In the genomic region with DNA sequence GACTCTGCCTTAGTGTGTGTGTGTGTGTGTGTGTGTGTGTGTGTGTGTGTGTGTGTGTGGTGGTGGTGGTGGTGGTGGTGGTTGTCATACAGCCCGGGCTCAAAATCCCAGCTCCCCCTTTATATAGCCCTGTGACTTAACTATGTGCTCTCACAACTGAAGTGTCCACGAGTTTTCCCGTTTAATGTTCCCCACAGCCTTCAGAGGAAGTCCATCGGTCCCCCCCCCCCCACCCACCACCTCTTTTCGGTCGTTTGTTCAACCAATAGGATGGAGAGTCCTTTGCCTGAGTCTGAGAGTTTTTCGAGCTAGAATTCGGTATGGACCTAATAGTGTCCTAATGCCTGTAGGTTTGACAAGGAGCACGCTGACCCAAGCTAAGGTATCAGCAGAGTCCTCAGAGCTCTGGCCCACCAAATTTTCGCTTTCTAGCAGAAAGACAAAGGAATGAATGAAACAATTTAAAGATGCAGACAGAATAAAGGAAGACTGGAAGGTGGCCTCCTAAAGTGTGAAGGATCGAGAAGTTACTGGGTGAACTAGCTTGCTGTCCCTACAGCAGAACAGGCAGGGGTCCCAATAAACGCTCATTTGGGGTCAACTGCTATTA, we compare ENCODE assay signal across 7 mouse cellular contexts. TPM values are rescaled to one million over a fixed set of nuclear protein-coding genes. Genes with fewer than 3 reads are reported as not detected.
DNase-seq lines count a peak whose midpoint lies in the region; ATAC-seq and TF ChIP-seq lines count a peak whose summit lies in the region.

No protein-coding gene starts in this region.

- H3K4me3 ChIP-seq in lung, postnatal 0 days (ENCODE audit: low read depth, low read length), result peak overlapping the region; percentile 64; the same call in 1 of the 2 replicates
- H3K4me3 ChIP-seq in forebrain, embryonic 13.5 days, result peak overlapping the region; percentile 89
- peak overlapping the region; percentile 68 for H3K4me3 ChIP-seq in limb, embryonic 15.5 days
- H3K4me3 ChIP-seq in stomach, embryonic 16.5 days (replicated peaks; ENCODE audit: low read length), result peak overlapping the region; percentile 75

- 20% methylated on average over 12 of the region's 12 CpGs for WGBS in lung, postnatal 0 days
- 33% methylated on average over 12 of the region's 12 CpGs for WGBS in forebrain, embryonic 13.5 days
- WGBS in limb, embryonic 15.5 days, result 27% methylated on average over 12 of the region's 12 CpGs
- 32% methylated on average over 12 of the region's 12 CpGs for WGBS in stomach, embryonic 16.5 days

- no peaks in the 10 kb centered on the region for H3K9me3 ChIP-seq in lung, postnatal 0 days (ENCODE audit: low read length)
- H3K9me3 ChIP-seq in forebrain, embryonic 13.5 days (replicated peaks), result no peaks in the 10 kb centered on the region
- H3K9me3 ChIP-seq in limb, embryonic 15.5 days, result no peaks in the 10 kb centered on the region
- no peaks in the 10 kb centered on the region for H3K9me3 ChIP-seq in stomach, embryonic 16.5 days (replicated peaks; ENCODE audit: control insufficient read depth, low read length)

- no peak for TF ChIP-seq CTCF in lung, postnatal 0 days (IDR thresholded peaks at IDR 0.05)

- H3K36me3 ChIP-seq in lung, postnatal 0 days (ENCODE audit: insufficient read depth, low read length), result no peaks in the 10 kb centered on the region
- H3K36me3 ChIP-seq in forebrain, embryonic 13.5 days (ENCODE audit: poor library complexity, severe bottlenecking), result peaks cover 21% of the 10 kb centered on the region
- H3K36me3 ChIP-seq in limb, embryonic 15.5 days, result peaks cover 14% of the 10 kb centered on the region
- no peaks in the 10 kb centered on the region for H3K36me3 ChIP-seq in stomach, embryonic 16.5 days (ENCODE audit: control insufficient read depth, insufficient read depth, low read length)

- ATAC-seq in lung, postnatal 0 days, result no peak
- no peak for ATAC-seq in forebrain, embryonic 13.5 days
- no peak for ATAC-seq in limb, embryonic 15.5 days (ENCODE audit: insufficient number of reproducible peaks, low FRiP score, low TSS enrichment, low read depth)
- no peak for ATAC-seq in stomach, embryonic 16.5 days (ENCODE audit: insufficient read depth, low FRiP score)

- H3K4me2 ChIP-seq in lung, postnatal 0 days (replicated peaks; ENCODE audit: low read depth, low read length), result peak overlapping the region; percentile 88
- peak overlapping the region; percentile 91 for H3K4me2 ChIP-seq in forebrain, embryonic 13.5 days
- peak overlapping the region; percentile 82 for H3K4me2 ChIP-seq in limb, embryonic 15.5 days
- H3K4me2 ChIP-seq in stomach, embryonic 16.5 days (ENCODE audit: low read depth, low read length), result peak overlapping the region; percentile 92

- H3K27ac ChIP-seq in lung, postnatal 0 days (ENCODE audit: low read length), result no peak overlapping the region
- no peak overlapping the region for H3K27ac ChIP-seq in forebrain, embryonic 13.5 days
- peak overlapping the region; percentile 89; the same call in 1 of the 2 replicates for H3K27ac ChIP-seq in limb, embryonic 15.5 days
- peak overlapping the region; percentile 97 for H3K27ac ChIP-seq in stomach, embryonic 16.5 days (ENCODE audit: low read length)

- no peaks in the 10 kb centered on the region for H3K27me3 ChIP-seq in lung, postnatal 0 days (replicated peaks; ENCODE audit: insufficient read depth, low read length)
- peaks cover 35% of the 10 kb centered on the region for H3K27me3 ChIP-seq in forebrain, embryonic 13.5 days
- no peaks in the 10 kb centered on the region for H3K27me3 ChIP-seq in limb, embryonic 15.5 days
- H3K27me3 ChIP-seq in stomach, embryonic 16.5 days (ENCODE audit: control insufficient read depth, insufficient read depth, low read length), result no peaks in the 10 kb centered on the region

- peaks cover 22% of the 10 kb centered on the region for H3K4me1 ChIP-seq in lung, postnatal 0 days (ENCODE audit: insufficient read depth, low read depth, low read length)
- H3K4me1 ChIP-seq in forebrain, embryonic 13.5 days, result peaks cover 52% of the 10 kb centered on the region
- peaks cover 64% of the 10 kb centered on the region for H3K4me1 ChIP-seq in limb, embryonic 15.5 days
- H3K4me1 ChIP-seq in stomach, embryonic 16.5 days (ENCODE audit: control insufficient read depth, insufficient read depth, low read length), result peaks cover 60% of the 10 kb centered on the region

- no peak for DNase-seq in lung, postnatal 0 days (ENCODE audit: low spot score)
- DNase-seq in lung, postnatal 14 days, result no peak
- no peak for DNase-seq in cerebellum, postnatal 4 days (ENCODE audit: low spot score in 2 of 2)
- DNase-seq in thymus, postnatal 10 days (ENCODE audit: low spot score in 2 of 2), result no peak

- H3K9ac ChIP-seq in lung, postnatal 0 days (replicated peaks; ENCODE audit: low read depth), result no peak overlapping the region
- peak overlapping the region; percentile 88; the same call in 1 of the 2 replicates for H3K9ac ChIP-seq in forebrain, embryonic 13.5 days
- H3K9ac ChIP-seq in limb, embryonic 15.5 days, result no peak overlapping the region
- H3K9ac ChIP-seq in stomach, embryonic 16.5 days (ENCODE audit: low read length), result peak overlapping the region; percentile 89

- TF ChIP-seq EP300 in lung, postnatal 0 days (IDR thresholded peaks at IDR 0.05), result no peak

RNA-seq across cellular contexts. Expression of a gene that starts 1.1 kb away (rescaled TPM):
- polyA plus RNA-seq in lung, postnatal 0 days (2015; fragmentation: Nextera tagmentation; extraction: Ambion mirVana), result 60.5 and 62.7 TPM in 2 replicates
- polyA plus RNA-seq in forebrain, embryonic 13.5 days (2015; fragmentation: Nextera tagmentation; extraction: Ambion mirVana), result 106 and 139 TPM in 2 replicates
- polyA plus RNA-seq in limb, embryonic 15.5 days (2015; fragmentation: Nextera tagmentation; extraction: Ambion mirVana), result 168 TPM in 2 replicates
- polyA plus RNA-seq in stomach, embryonic 16.5 days (2015; fragmentation: Nextera tagmentation; extraction: Ambion mirVana), result 53.7 and 70.6 TPM in 2 replicates

RNA-seq across cellular contexts. Expression of a gene that starts 2.6 kb away (rescaled TPM):
- polyA plus RNA-seq in lung, postnatal 0 days (2015; fragmentation: Nextera tagmentation; extraction: Ambion mirVana), result 33.6 and 40.7 TPM in 2 replicates
- 11.0 TPM in 2 replicates for polyA plus RNA-seq in forebrain, embryonic 13.5 days (2015; fragmentation: Nextera tagmentation; extraction: Ambion mirVana)
- 48.4 and 50.5 TPM in 2 replicates for polyA plus RNA-seq in limb, embryonic 15.5 days (2015; fragmentation: Nextera tagmentation; extraction: Ambion mirVana)
- polyA plus RNA-seq in stomach, embryonic 16.5 days (2015; fragmentation: Nextera tagmentation; extraction: Ambion mirVana), result 61.7 and 65.4 TPM in 2 replicates

RNA-seq across cellular contexts. Expression of a gene that starts 6.6 kb away (rescaled TPM):
- 105 and 107 TPM in 2 replicates for polyA plus RNA-seq in lung, postnatal 0 days (2015; fragmentation: Nextera tagmentation; extraction: Ambion mirVana)
- 86.9 and 97.9 TPM in 2 replicates for polyA plus RNA-seq in forebrain, embryonic 13.5 days (2015; fragmentation: Nextera tagmentation; extraction: Ambion mirVana)
- 117 and 124 TPM in 2 replicates for polyA plus RNA-seq in limb, embryonic 15.5 days (2015; fragmentation: Nextera tagmentation; extraction: Ambion mirVana)
- polyA plus RNA-seq in stomach, embryonic 16.5 days (2015; fragmentation: Nextera tagmentation; extraction: Ambion mirVana), result 153 and 158 TPM in 2 replicates

RNA-seq across cellular contexts. Expression of a gene that starts 13.8 kb away (rescaled TPM):
- polyA plus RNA-seq in lung, postnatal 0 days (2015; fragmentation: Nextera tagmentation; extraction: Ambion mirVana), result 27.1 and 28.1 TPM in 2 replicates
- 33.4 and 34.6 TPM in 2 replicates for polyA plus RNA-seq in forebrain, embryonic 13.5 days (2015; fragmentation: Nextera tagmentation; extraction: Ambion mirVana)
- polyA plus RNA-seq in limb, embryonic 15.5 days (2015; fragmentation: Nextera tagmentation; extraction: Ambion mirVana), result 39.9 and 46.3 TPM in 2 replicates
- polyA plus RNA-seq in stomach, embryonic 16.5 days (2015; fragmentation: Nextera tagmentation; extraction: Ambion mirVana), result 19.0 and 19.7 TPM in 2 replicates

RNA-seq across cellular contexts. Expression of a gene that starts 18.7 kb away (rescaled TPM):
- polyA plus RNA-seq in lung, postnatal 0 days (2015; fragmentation: Nextera tagmentation; extraction: Ambion mirVana), result 32.7 and 33.2 TPM in 2 replicates
- polyA plus RNA-seq in forebrain, embryonic 13.5 days (2015; fragmentation: Nextera tagmentation; extraction: Ambion mirVana), result 19.1 and 19.8 TPM in 2 replicates
- polyA plus RNA-seq in limb, embryonic 15.5 days (2015; fragmentation: Nextera tagmentation; extraction: Ambion mirVana), result 23.8 and 30.6 TPM in 2 replicates
- 28.8 TPM in 2 replicates for polyA plus RNA-seq in stomach, embryonic 16.5 days (2015; fragmentation: Nextera tagmentation; extraction: Ambion mirVana)

Comparison
In these comparisons a context has a peak if more than half of its experiments do, and no peak if none do; other contexts are left out.
1. H3K27ac ChIP-seq: peak in limb, embryonic 15.5 days (single experiment) and stomach, embryonic 16.5 days (single experiment); none in lung, postnatal 0 days (single experiment) and forebrain, embryonic 13.5 days (single experiment).
2. H3K9ac ChIP-seq: peak in forebrain, embryonic 13.5 days (single experiment) and stomach, embryonic 16.5 days (single experiment); none in lung, postnatal 0 days (single experiment) and limb, embryonic 15.5 days (single experiment).
3. Peak in every context shown above with its lines, with median percentiles within 50 percentile points of each other: H3K4me2 ChIP-seq and H3K4me3 ChIP-seq.